Mouse (Mus musculus) spleen, adult 2 months (tissue): ENCODE data around the gene Tm7sf3.

Experiments
- CTCF ChIP-seq: fragments of 200-500 bp; IDR thresholded peaks from 2 replicates; pipeline ENCODE4 v1.5.1; 2011; ENCODE audit warnings: mild to moderate bottlenecking, inconsistent platforms; ENCODE audit not compliant: insufficient read depth, insufficient read length, insufficient replicate concordance; ENCODE audit errors: extremely low read depth
- POLR2A ChIP-seq: fragments of 200-500 bp; IDR thresholded peaks from 2 replicates; pipeline ENCODE4 v1.6.1; 2011; ENCODE audit warnings: low read depth, low read length, inconsistent platforms

- TF ChIP-seq CTCF, result no peak
- no peak for TF ChIP-seq POLR2A
These were observed 57.5 kb downstream of the Tm7sf3 start for GRCm38 (mm10) chr6:146585134-146585533.
